In genomic region chr5:21160781-21161180, GRCm38 (mm10) we compare ENCODE assay signal across 16 mouse cellular contexts.
"Had no signal": no experiment of that assay in that cellular context is flagged by ENCODE, and none has a peak within 500 bp of the region (broad histone marks: within the 10 kb centered on the region; RNA-seq: fewer than 3 reads in every experiment).

No protein-coding gene starts in this region.

- H3K36me3 ChIP-seq: lung, embryonic 15.5 days; midbrain, embryonic 12.5 days; midbrain, embryonic 15.5 days; neural tube, embryonic 13.5 days had no signal

- H3K4me3 ChIP-seq: lung, embryonic 15.5 days; midbrain, embryonic 12.5 days; midbrain, embryonic 15.5 days; neural tube, embryonic 13.5 days had no signal

- H3K27me3 ChIP-seq: lung, embryonic 15.5 days; midbrain, embryonic 12.5 days; midbrain, embryonic 15.5 days; neural tube, embryonic 13.5 days had no signal

- H3K9me3 ChIP-seq: lung, embryonic 15.5 days; midbrain, embryonic 15.5 days had no signal

- H3K9ac ChIP-seq: lung, embryonic 15.5 days; midbrain, embryonic 12.5 days; midbrain, embryonic 15.5 days; neural tube, embryonic 13.5 days had no signal

- DNase-seq: kidney, adult 18-20 months; kidney, postnatal 36 days; left cerebral cortex, postnatal 4 days; lung, adult 18-20 months; lung, postnatal 10 days; lung, postnatal 36 days; retina, postnatal 1 day; thymus, adult 18-20 months; thymus, postnatal 36 days had no signal

- H3K4me2 ChIP-seq: lung, embryonic 15.5 days; midbrain, embryonic 12.5 days; midbrain, embryonic 15.5 days; neural tube, embryonic 13.5 days had no signal

- H3K4me1 ChIP-seq: lung, embryonic 15.5 days; midbrain, embryonic 12.5 days; midbrain, embryonic 15.5 days; neural tube, embryonic 13.5 days had no signal

- H3K27ac ChIP-seq: kidney, postnatal 0 days; lung, embryonic 15.5 days; midbrain, embryonic 12.5 days; midbrain, embryonic 15.5 days; neural tube, embryonic 13.5 days had no signal

- ATAC-seq: inflammation-experienced regulatory T-cells, adult 6 months; intestine, embryonic 16.5 days; midbrain, embryonic 15.5 days had no signal
